Mouse (Mus musculus) E14TG2a.4 (cell line): ENCODE measurements around the gene Nemf.

ENCODE experiments used
- CTCF ChIP-seq: conservative IDR thresholded peaks from 2 replicates; pipeline ENCODE4 v1.5.1; 2014; ENCODE audit warnings: low read length
- NANOG ChIP-seq: IDR thresholded peaks from 2 replicates; pipeline ENCODE4 v1.6.1; 2014; ENCODE audit warnings: borderline replicate concordance, low read length, mixed read lengths
- POU5F1 ChIP-seq: IDR thresholded peaks from 2 replicates; pipeline ENCODE4 v1.6.1; 2014; ENCODE audit warnings: low read length, borderline replicate concordance

DNA sequence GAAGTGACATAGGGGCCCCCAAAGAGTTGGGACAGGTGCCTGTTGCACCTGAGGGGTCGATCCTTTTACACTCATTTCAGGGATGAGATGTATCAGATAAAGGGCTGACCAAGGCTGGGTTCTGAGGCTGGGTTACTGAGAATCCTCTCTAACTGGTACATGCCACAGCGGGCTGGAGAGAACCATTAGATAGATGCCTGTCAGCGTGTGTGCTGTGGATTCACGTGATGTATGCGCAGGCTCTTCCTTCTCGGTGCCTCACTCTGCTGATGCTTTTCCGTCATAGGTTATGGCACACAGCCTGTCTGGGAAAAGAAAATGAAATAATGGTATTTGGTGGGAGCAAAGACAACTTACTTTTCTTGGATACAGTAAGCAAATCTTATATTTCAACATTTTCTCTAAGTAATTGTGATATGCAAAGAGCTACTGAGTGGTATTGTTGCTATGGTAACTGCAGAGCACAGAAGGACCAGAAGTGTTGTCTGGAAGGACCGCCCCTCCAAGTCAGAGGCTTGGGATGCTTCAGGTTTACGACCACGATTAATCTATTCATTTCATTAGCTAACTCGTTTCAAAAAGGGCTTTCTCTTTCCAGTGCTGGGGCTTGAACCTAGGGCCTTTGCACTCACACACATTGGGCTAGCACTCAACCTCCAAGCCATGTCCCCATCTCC is 88.9 kb downstream of the Nemf start:
- TF ChIP-seq CTCF (no peak), NANOG (no peak), POU5F1 (no peak)
